Mouse (Mus musculus): ENCODE results near the gene Shisa2. TPM values are rescaled to one million over a fixed set of nuclear protein-coding genes. Genes with fewer than 3 reads are reported as not detected.

The Shisa2 gene
- total RNA-seq (2023): under 1 TPM; 0.18 to 0.29 TPM

GRCm38 (mm10) chr14:59625158-59625805 is at the start of gene Shisa2:
Gene Shisa2, plus strand, starts transcription at chr14:59625308.

GRCm38 (mm10) chr14:59597398-59598259 is 27.5 kb upstream of the Shisa2 start, which contains the start of gene Cdadc1:
Gene Cdadc1, minus strand, starts transcription at chr14:59597959.

Other genes starting within 250 kb of the Shisa2 start
- 1 to 10 TPM; 1.4 to 1.8 TPM for gene Phf11c, start 229.9 kb upstream of the Shisa2 start, total RNA-seq (2023)
- gene Setdb2, start 184.4 kb upstream of the Shisa2 start, total RNA-seq (2023): 10 to 100 TPM; 14.3 to 20.0 TPM
- gene Cab39l, start 184.3 kb upstream of the Shisa2 start, total RNA-seq (2023): 10 to 100 TPM; 14.2 to 15.6 TPM
- 10 to 100 TPM; 35.7 to 40.7 TPM for gene Cdadc1, start 27.3 kb upstream of the Shisa2 start, total RNA-seq (2023)

All from neutrophil, adult 83 days (primary cell).